Mouse (Mus musculus): ENCODE data around the gene Eif1ax. TPM values are rescaled to one million over a fixed set of nuclear protein-coding genes. Genes with fewer than 3 reads are reported as not detected.

Eif1ax gene
- polyA plus RNA-seq (2015; fragmentation: Nextera tagmentation; extraction: Ambion mirVana) = 127 and 142 TPM in 2 replicates

DNA sequence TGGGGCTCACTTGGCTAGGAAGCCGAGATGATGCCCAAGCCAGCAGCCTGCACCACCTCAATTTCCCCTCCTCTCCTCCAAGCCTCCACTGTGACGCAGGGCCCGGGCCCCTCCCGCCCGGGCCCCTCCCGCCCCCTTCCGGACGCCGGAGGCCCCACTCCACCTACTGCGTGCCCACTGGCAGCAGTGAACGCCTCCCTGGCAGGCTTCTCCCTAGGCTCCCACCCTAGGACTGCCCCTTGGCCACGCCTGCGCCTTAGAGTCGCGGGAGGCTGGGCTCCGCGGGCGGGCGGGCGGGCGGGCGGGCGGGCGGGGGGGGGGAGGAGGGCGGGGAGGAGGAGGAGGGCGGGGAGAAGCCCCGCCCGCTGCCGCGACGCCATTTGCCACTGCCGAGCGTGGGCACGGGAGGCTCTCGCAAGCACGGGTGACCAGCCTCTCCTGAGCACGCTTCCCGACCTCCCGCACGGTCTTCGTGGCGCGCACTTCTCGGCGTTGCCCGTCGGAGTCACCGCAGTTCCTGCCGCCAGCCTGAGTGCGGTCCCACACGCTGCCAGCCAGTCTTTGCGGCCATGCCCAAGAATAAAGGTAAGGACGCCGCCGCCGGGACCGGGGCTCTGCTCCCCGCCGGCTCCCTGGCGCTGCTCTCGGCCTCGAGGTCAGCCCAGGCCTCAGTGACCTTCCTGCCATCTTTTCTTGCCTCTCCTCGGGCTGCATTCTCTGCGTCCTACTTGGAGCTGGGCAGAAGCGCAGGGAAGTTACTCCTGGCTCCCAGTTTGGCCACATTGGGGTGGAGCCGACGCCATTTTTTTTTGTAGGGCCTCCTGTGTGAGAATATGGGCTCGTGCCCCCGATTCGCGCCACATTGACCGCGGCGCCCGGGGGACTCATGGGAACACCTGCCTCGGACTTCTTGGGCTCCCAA is at the start of gene Eif1ax:
Gene Eif1ax (plus strand): TSS at position 348 of the 922 bp plus-strand sequence.
- no peaks in the 10 kb centered on the region for H3K27me3 ChIP-seq (ENCODE audit: control insufficient read depth, insufficient read depth, low read depth, low read length)
- peak; percentile 100 for ATAC-seq (ENCODE audit: low read depth)
- H3K4me3 ChIP-seq (ENCODE audit: low read length) = peak within 1 kb of the TSS; percentile 70
- H3K4me2 ChIP-seq (ENCODE audit: low read depth, low read length) = peak within 1 kb of the TSS; percentile 55
- 11% methylated on average over 49 of the region's 76 CpGs for WGBS
- H3K4me1 ChIP-seq (replicated peaks; ENCODE audit: control insufficient read depth, insufficient read depth, low read length) = 0 out of 2 replicates have a peak, but pooled peaks cover 2% of the 10 kb centered on the region
- H3K9me3 ChIP-seq (ENCODE audit: control insufficient read depth, low read length) = no peaks in the 10 kb centered on the region
- H3K9ac ChIP-seq (ENCODE audit: low read length) = peak within 1 kb of the TSS; percentile 78
- peak within 1 kb of the TSS; percentile 74 for H3K27ac ChIP-seq (ENCODE audit: low read length)
- H3K36me3 ChIP-seq (ENCODE audit: control insufficient read depth, insufficient read depth, low read length) = no peaks in the 10 kb centered on the region

DNA sequence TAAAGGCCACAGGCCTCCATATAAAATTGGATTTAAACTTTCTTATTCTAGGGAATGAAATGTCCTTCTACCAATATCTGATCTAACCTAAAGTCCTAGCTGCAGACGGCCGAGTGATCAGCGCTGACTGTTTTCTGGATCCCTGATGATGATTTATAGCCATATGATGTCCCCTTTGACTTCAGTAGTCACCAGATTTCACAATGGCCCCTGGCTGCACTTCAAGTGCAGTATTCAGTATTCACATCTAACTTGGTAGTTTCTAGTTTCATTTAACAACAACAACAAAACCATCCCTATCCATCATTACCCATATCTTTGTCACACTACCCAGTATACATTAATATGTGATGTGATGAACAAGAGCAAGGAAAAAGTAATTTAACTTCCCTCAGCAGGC is 7.5 kb upstream of the Eif1ax start:
- Histone ChIP-seq H3K4me2 (ENCODE audit: low read depth, low read length) (no peak overlapping the region), H3K9ac (ENCODE audit: low read length) (no peak overlapping the region), H3K27me3 (ENCODE audit: control insufficient read depth, insufficient read depth, low read depth, low read length) (no peaks in the 10 kb centered on the region), H3K4me1 (replicated peaks; ENCODE audit: control insufficient read depth, insufficient read depth, low read length) (no peaks in the 10 kb centered on the region), H3K4me3 (ENCODE audit: low read length) (no peak overlapping the region), H3K9me3 (ENCODE audit: control insufficient read depth, low read length) (no peaks in the 10 kb centered on the region), H3K27ac (ENCODE audit: low read length) (no peak overlapping the region), H3K36me3 (ENCODE audit: control insufficient read depth, insufficient read depth, low read length) (no peaks in the 10 kb centered on the region)
- 79% methylated on average over 3 of the region's 3 CpGs for WGBS
- ATAC-seq (ENCODE audit: low read depth) = no peak

- peak overlapping the region; percentile 70 for H3K4me3 ChIP-seq (ENCODE audit: low read length)
- no peak; the same call in 1 of the 2 replicates for ATAC-seq (ENCODE audit: low read depth)
- H3K4me1 ChIP-seq (replicated peaks; ENCODE audit: control insufficient read depth, insufficient read depth, low read length) = 0 out of 2 replicates have a peak, but pooled peaks cover 2% of the 10 kb centered on the region
- no peaks in the 10 kb centered on the region for H3K36me3 ChIP-seq (ENCODE audit: control insufficient read depth, insufficient read depth, low read length)
- peak overlapping the region; percentile 55 for H3K4me2 ChIP-seq (ENCODE audit: low read depth, low read length)
- no peaks in the 10 kb centered on the region for H3K27me3 ChIP-seq (ENCODE audit: control insufficient read depth, insufficient read depth, low read depth, low read length)
- no peaks in the 10 kb centered on the region for H3K9me3 ChIP-seq (ENCODE audit: control insufficient read depth, low read length)
- H3K9ac ChIP-seq (ENCODE audit: low read length) = peak overlapping the region; percentile 78
- peak overlapping the region; percentile 74 for H3K27ac ChIP-seq (ENCODE audit: low read length)
- WGBS = 18% methylated on average over 9 of the region's 9 CpGs
These were observed 771 bp downstream of the Eif1ax start for GRCm38 (mm10) chrX:159372753-159373144.

DNA sequence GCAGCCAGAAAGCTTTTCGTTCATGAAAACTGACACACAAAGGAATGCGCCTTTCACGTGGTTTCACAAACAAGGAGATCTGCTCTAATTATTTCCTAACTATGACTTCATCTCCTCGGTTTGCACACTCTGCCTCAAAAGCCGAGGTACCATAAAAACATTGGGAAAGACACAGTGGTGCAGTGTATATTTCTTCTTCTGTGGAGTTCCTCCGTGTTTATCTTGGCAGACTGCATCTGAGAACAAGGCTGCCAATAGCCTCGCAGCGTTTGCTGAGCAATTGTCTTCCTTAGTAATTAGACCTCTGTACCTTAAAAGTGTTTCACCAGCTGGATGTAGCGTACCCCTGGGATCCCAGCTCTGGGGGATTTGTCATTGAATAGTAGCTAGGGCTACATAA is 15.1 kb downstream of the Eif1ax start:
- no peaks in the 10 kb centered on the region for H3K9me3 ChIP-seq (ENCODE audit: control insufficient read depth, low read length)
- no peak for ATAC-seq (ENCODE audit: low read depth)
- no peak overlapping the region for H3K27ac ChIP-seq (ENCODE audit: low read length)
- H3K27me3 ChIP-seq (ENCODE audit: control insufficient read depth, insufficient read depth, low read depth, low read length) = no peaks in the 10 kb centered on the region
- no peaks in the 10 kb centered on the region for H3K4me1 ChIP-seq (replicated peaks; ENCODE audit: control insufficient read depth, insufficient read depth, low read length)
- 70% methylated on average over 9 of the region's 9 CpGs for WGBS
- no peak overlapping the region for H3K9ac ChIP-seq (ENCODE audit: low read length)
- H3K36me3 ChIP-seq (ENCODE audit: control insufficient read depth, insufficient read depth, low read length) = peaks cover 3% of the 10 kb centered on the region
- no peak overlapping the region for H3K4me2 ChIP-seq (ENCODE audit: low read depth, low read length)
- H3K4me3 ChIP-seq (ENCODE audit: low read length) = no peak overlapping the region

DNA sequence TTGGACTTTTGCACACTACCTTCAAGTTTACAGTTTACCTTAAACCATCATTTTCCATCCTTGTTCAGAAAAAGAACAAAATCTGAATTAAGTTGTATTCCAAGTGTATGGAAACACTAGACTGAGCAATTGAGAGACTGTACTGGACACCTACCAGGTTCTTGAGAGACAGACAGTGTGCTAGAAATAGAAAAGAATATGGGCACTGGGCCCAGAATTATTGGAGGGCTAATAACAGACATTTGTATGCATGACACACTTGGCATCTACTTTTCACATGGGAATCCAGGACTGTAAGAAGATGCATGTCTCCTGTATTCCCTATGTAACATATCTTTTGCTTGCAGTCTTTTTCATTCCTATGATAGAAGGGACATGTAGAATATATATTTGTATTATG is 17.0 kb downstream of the Eif1ax start:
- H3K27ac ChIP-seq (ENCODE audit: low read length) = no peak overlapping the region
- peaks cover 3% of the 10 kb centered on the region for H3K36me3 ChIP-seq (ENCODE audit: control insufficient read depth, insufficient read depth, low read length)
- no peak overlapping the region for H3K4me3 ChIP-seq (ENCODE audit: low read length)
- no peaks in the 10 kb centered on the region for H3K9me3 ChIP-seq (ENCODE audit: control insufficient read depth, low read length)
- H3K27me3 ChIP-seq (ENCODE audit: control insufficient read depth, insufficient read depth, low read depth, low read length) = no peaks in the 10 kb centered on the region
- no peaks in the 10 kb centered on the region for H3K4me1 ChIP-seq (replicated peaks; ENCODE audit: control insufficient read depth, insufficient read depth, low read length)
- no peak overlapping the region for H3K9ac ChIP-seq (ENCODE audit: low read length)
- ATAC-seq (ENCODE audit: low read depth) = no peak
- no peak overlapping the region for H3K4me2 ChIP-seq (ENCODE audit: low read depth, low read length)

- Histone ChIP-seq H3K9ac (ENCODE audit: low read length) (no peak overlapping the region), H3K4me1 (replicated peaks; ENCODE audit: control insufficient read depth, insufficient read depth, low read length) (no peaks in the 10 kb centered on the region), H3K36me3 (ENCODE audit: control insufficient read depth, insufficient read depth, low read length) (peaks cover 3% of the 10 kb centered on the region), H3K27me3 (ENCODE audit: control insufficient read depth, insufficient read depth, low read depth, low read length) (no peaks in the 10 kb centered on the region), H3K9me3 (ENCODE audit: control insufficient read depth, low read length) (no peaks in the 10 kb centered on the region), H3K27ac (ENCODE audit: low read length) (no peak overlapping the region), H3K4me2 (ENCODE audit: low read depth, low read length) (no peak overlapping the region), H3K4me3 (ENCODE audit: low read length) (no peak overlapping the region)
- 75% methylated on average over 6 of the region's 6 CpGs for WGBS
- no peak for ATAC-seq (ENCODE audit: low read depth)
These were observed 18.5 kb downstream of the Eif1ax start for GRCm38 (mm10) chrX:159390347-159390962.

DNA sequence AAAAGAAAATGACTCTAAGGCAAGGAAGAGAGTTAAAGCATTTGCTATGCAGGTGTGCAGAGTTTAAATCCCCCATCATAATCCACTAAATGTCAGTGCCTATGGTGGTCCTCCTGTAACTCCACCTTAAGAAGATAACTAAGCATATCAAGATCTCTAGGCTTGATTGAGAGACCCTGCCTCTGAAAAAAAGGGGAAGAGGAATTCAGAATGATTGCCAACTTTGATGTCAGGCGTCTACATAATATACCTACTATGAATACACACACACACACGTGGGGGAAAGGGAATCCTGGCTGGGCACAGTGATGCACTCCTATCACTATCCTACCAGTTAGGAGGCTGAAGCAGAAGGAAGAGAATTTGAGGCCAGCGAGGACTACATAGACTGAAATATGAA is 19.3 kb downstream of the Eif1ax start:
- H3K4me3 ChIP-seq (ENCODE audit: low read length) = no peak overlapping the region
- no peak overlapping the region for H3K4me2 ChIP-seq (ENCODE audit: low read depth, low read length)
- H3K36me3 ChIP-seq (ENCODE audit: control insufficient read depth, insufficient read depth, low read length) = no peaks in the 10 kb centered on the region; the same call in 1 of the 2 replicates
- H3K27me3 ChIP-seq (ENCODE audit: control insufficient read depth, insufficient read depth, low read depth, low read length) = no peaks in the 10 kb centered on the region
- H3K9ac ChIP-seq (ENCODE audit: low read length) = no peak overlapping the region
- H3K27ac ChIP-seq (ENCODE audit: low read length) = no peak overlapping the region
- H3K9me3 ChIP-seq (ENCODE audit: control insufficient read depth, low read length) = no peaks in the 10 kb centered on the region
- H3K4me1 ChIP-seq (replicated peaks; ENCODE audit: control insufficient read depth, insufficient read depth, low read length) = no peaks in the 10 kb centered on the region
- WGBS = 70% methylated on average over 3 of the region's 3 CpGs
- ATAC-seq (ENCODE audit: low read depth) = no peak

DNA sequence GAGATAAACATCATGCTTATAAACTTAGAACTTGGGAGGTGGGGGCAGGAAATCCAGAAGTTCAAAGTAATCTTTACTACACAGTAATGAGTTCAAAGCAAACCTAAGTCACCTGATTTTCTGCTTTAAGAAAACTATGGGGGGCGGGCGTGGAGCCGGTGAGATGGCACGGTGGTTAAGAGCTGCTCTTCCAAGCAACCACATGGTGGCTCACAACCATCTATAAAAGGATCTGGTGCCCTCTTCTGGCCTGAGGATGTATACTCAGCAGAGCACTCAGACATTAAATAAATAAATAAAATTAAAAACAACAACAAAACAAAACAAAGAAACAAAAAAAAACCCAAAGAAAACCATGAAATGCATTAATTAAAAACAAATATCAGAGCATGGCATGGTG is 37.3 kb downstream of the Eif1ax start:
- Histone ChIP-seq H3K9ac (ENCODE audit: low read length) (no peak overlapping the region), H3K27me3 (ENCODE audit: control insufficient read depth, insufficient read depth, low read depth, low read length) (peaks cover 1% of the 10 kb centered on the region), H3K27ac (ENCODE audit: low read length) (no peak overlapping the region), H3K4me3 (ENCODE audit: low read length) (no peak overlapping the region), H3K9me3 (ENCODE audit: control insufficient read depth, low read length) (no peaks in the 10 kb centered on the region), H3K36me3 (ENCODE audit: control insufficient read depth, insufficient read depth, low read length) (no peaks in the 10 kb centered on the region), H3K4me1 (replicated peaks; ENCODE audit: control insufficient read depth, insufficient read depth, low read length) (no peaks in the 10 kb centered on the region), H3K4me2 (ENCODE audit: low read depth, low read length) (no peak overlapping the region)
- no peak for ATAC-seq (ENCODE audit: low read depth)
- WGBS = 25% methylated on average over 4 of the region's 4 CpGs

DNA sequence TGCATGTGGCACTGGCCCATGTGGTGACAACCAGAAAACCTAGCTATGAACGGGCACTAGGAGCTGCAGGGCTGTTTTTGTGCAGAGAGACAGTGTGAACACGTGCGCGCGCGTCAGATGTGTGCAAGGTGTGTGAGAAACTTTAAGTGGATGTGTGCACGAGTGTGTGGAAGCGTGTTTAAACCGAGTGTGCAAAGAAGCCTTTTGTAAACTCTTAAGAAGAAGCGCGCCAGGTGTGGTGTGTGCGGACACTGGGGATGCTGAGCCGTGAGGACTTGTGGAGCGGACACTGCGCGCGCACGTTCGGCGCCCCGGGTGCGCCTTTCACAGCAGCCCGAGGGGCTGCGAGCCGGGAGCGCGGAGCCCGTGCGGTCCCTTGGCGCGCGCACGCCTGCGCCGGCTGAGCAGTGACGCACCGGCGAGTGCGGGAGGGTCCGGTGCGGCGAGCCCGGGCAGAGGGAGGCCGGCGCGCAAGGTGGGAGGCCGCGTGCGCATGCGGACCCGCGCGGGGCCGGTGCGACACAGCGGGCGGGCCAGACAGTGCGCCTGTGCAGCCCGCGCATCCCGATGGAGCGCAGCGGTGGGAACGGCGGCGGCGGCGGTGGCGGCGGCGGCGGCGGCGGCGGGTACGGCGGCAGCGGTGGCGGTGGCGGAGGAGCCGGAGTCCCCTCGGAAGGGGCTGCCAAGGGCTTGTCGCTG is 42.3 kb downstream of the Eif1ax start, which contains the start of gene Map7d2:
Gene Map7d2 (plus strand): TSS at position 443 of the 699 bp plus-strand sequence.
- Histone ChIP-seq H3K27me3 (ENCODE audit: control insufficient read depth, insufficient read depth, low read depth, low read length) (peaks cover 12% of the 10 kb centered on the region), H3K4me3 (ENCODE audit: low read length) (peak within 1 kb of the TSS; percentile 56), H3K4me1 (replicated peaks; ENCODE audit: control insufficient read depth, insufficient read depth, low read length) (no peaks in the 10 kb centered on the region), H3K27ac (ENCODE audit: low read length) (no peak within 1 kb of the TSS), H3K4me2 (ENCODE audit: low read depth, low read length) (peak within 1 kb of the TSS; percentile 95), H3K36me3 (ENCODE audit: control insufficient read depth, insufficient read depth, low read length) (no peaks in the 10 kb centered on the region), H3K9ac (ENCODE audit: low read length) (peak within 1 kb of the TSS; percentile 19; the same call in 1 of the 2 replicates), H3K9me3 (ENCODE audit: control insufficient read depth, low read length) (no peaks in the 10 kb centered on the region)
- 14% methylated on average over 34 of the region's 83 CpGs for WGBS
- ATAC-seq (ENCODE audit: low read depth) = peak; percentile 57

Data from lung, embryonic 16.5 days (tissue).